Mouse (Mus musculus) yolk sac, embryonic 10.5 days (tissue): ENCODE results near the gene Ssx9.
"Not testable (repeated sequence)": the region's sequence is repeated elsewhere in the genome, so short reads cannot be mapped to it uniquely, and the experiment has no call there.

Source experiments
- DNase-seq: peaks from one replicate; pipeline ENCODE4 v3.0.0-alpha.2; 2017; ENCODE audit warnings: low spot score

Ssx9 gene

GRCm38 (mm10) chrX:8748132-8748531 is at the start of gene Ssx9:
TSS of gene Ssx9 (plus strand) at chrX:8748432.
- not testable (repeated sequence) for DNase-seq

GRCm38 (mm10) chrX:8732907-8733306 is 15.3 kb upstream of the Ssx9 start:
- no peak for DNase-seq

- DNase-seq = not testable (repeated sequence)
Measured at GRCm38 (mm10) chrX:8803391-8803790, 55.2 kb downstream of the Ssx9 start, which contains the start of gene Ssxb5. TSS of gene Ssxb5 (plus strand) at chrX:8803691.
